Mouse (Mus musculus): ENCODE results near the gene Tpcn1. TPM values are rescaled to one million over a fixed set of nuclear protein-coding genes. Genes with fewer than 3 reads are reported as not detected.

Tpcn1 gene
- polyA plus RNA-seq, 1 experiment from 2014 or later = 14.8 TPM

DNA sequence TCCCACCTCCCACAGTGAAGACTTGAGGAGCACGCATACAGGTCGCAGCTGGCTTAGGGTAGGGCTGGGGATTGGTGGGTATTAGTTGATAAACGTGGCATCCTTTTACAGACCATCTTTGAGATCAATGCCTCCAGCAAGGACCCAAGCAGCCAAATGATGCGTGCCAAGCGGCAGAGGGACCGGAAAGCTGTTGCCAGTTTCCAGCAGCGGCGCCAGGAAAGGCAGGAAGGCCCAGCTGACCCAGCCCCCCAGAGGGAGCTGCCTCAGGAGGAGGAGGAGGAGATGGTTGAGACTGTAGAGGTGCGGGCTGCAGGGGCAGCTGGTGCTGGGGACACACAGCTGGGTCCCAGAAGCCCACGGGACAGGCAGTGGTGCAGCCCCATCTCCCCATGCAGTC is 36.0 kb upstream of the Tpcn1 start:
- Histone ChIP-seq H3K36me3 (ENCODE audit: control insufficient read depth, insufficient read depth, low read length) (peaks cover 49% of the 10 kb centered on the region; the same call in 1 of the 2 replicates), H3K9ac (replicated peaks; ENCODE audit: low read depth, low read length) (no peak overlapping the region), H3K4me3 (ENCODE audit: low read depth, low read length) (no peak overlapping the region), H3K4me1 (ENCODE audit: control insufficient read depth, insufficient read depth, low read length) (no peaks in the 10 kb centered on the region), H3K27me3 (ENCODE audit: control insufficient read depth, insufficient read depth, low read length) (no peaks in the 10 kb centered on the region), H3K4me2 (ENCODE audit: low read depth, low read length) (no peak overlapping the region), H3K27ac (ENCODE audit: low read depth, low read length) (no peak overlapping the region), H3K9me3 (ENCODE audit: control insufficient read depth, low read length) (no peaks in the 10 kb centered on the region)
- WGBS = 91% methylated on average over 10 of the region's 10 CpGs
- no peak for ATAC-seq (ENCODE audit: low read depth)

DNA sequence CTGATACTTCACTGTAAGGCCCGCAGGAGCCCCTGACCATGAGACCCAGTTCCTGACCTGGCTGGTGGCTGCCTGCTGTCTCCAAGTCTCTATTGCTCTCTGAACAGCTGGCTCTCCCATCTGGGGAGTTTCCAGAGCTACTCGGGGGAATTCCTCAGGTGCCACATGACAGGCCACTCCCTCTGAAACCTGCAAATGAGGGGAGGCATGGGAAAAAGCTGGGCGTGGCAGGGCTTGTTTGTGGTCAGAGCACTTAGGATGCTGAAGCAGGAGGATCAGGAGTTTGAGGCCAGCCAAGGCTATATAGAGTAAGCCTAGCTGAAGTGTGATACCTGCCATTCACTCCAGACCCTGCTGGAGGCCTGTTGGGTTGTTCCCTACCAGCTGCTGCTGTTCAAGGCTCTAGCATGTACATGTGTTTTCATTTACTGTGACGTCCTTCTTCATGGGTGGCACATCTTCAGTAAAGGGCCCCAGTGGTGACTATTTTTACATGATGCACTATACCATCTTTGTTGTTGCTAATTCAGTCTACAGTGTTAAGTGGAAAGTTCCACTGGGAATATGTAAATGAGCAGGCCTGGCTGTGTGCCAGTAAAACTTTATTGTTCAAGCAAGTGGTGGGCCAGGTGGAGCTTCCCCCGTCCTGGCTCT is 33.9 kb upstream of the Tpcn1 start:
- Histone ChIP-seq H3K9me3 (ENCODE audit: control insufficient read depth, low read length) (no peaks in the 10 kb centered on the region), H3K4me2 (ENCODE audit: low read depth, low read length) (no peak overlapping the region), H3K36me3 (ENCODE audit: control insufficient read depth, insufficient read depth, low read length) (peaks cover 54% of the 10 kb centered on the region), H3K4me3 (ENCODE audit: low read depth, low read length) (no peak overlapping the region), H3K27ac (ENCODE audit: low read depth, low read length) (no peak overlapping the region), H3K4me1 (ENCODE audit: control insufficient read depth, insufficient read depth, low read length) (no peaks in the 10 kb centered on the region), H3K9ac (replicated peaks; ENCODE audit: low read depth, low read length) (no peak overlapping the region), H3K27me3 (ENCODE audit: control insufficient read depth, insufficient read depth, low read length) (no peaks in the 10 kb centered on the region)
- WGBS = 65% methylated on average over 5 of the region's 5 CpGs
- ATAC-seq (ENCODE audit: low read depth) = no peak

DNA sequence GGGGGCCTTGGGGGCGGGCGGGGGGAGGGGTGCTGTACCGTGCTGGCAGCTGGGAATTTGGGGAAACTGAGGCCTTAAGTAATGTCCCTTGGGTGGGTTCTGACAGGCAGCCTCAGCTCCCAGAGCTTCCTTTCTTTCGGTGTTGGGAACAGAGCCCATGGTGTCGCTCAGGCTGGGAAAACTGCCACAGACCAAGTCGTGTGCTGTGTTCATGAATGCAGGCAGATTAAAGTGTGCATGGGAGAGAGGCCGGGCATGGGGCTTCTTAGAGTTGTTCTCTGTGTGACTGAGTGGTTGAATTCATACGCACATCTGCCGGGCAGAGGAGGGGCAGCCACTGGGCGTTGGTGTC is 33.3 kb upstream of the Tpcn1 start:
- H3K4me2 ChIP-seq (ENCODE audit: low read depth, low read length) = no peak overlapping the region
- no peak overlapping the region for H3K4me3 ChIP-seq (ENCODE audit: low read depth, low read length)
- H3K36me3 ChIP-seq (ENCODE audit: control insufficient read depth, insufficient read depth, low read length) = peaks cover 53% of the 10 kb centered on the region
- H3K27me3 ChIP-seq (ENCODE audit: control insufficient read depth, insufficient read depth, low read length) = no peaks in the 10 kb centered on the region
- WGBS = 92% methylated on average over 10 of the region's 10 CpGs
- no peaks in the 10 kb centered on the region for H3K9me3 ChIP-seq (ENCODE audit: control insufficient read depth, low read length)
- no peak overlapping the region for H3K27ac ChIP-seq (ENCODE audit: low read depth, low read length)
- ATAC-seq (ENCODE audit: low read depth) = no peak
- H3K4me1 ChIP-seq (ENCODE audit: control insufficient read depth, insufficient read depth, low read length) = no peaks in the 10 kb centered on the region
- H3K9ac ChIP-seq (replicated peaks; ENCODE audit: low read depth, low read length) = no peak overlapping the region

DNA sequence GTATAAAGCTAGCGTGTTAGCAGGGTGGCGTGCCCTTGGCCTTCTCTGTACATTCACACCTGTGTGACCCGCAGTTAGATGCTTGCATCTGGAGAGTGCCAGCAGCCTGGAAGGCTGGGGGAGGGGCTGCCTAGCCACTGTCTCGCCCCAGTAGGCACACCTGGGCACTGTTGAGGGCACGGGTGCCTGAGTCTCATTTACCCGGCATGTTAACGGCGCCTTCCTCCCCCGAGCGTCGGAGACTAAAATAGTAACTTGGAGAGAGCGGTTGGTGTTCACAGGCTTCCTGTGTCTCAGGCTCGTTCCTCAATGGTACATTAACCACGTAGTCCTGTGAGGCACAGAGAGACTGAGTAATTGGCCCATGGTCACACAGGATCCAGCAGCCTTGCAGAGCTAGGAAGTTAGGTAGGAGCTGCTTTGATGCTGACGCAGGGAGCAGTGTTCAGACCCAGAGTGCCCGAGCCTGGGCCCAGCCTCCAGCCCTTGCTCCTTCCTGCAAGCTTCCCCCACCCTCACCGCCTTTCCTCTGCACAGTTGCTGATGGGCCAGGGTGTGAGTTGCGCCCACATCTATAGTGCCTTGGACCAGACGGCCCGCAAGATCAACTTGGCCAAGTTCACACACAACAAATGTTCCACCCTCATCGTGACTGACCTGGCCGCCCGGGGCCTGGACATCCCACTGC is 32.7 kb upstream of the Tpcn1 start:
- no peak for ATAC-seq (ENCODE audit: low read depth)
- H3K36me3 ChIP-seq (ENCODE audit: control insufficient read depth, insufficient read depth, low read length) = peaks cover 53% of the 10 kb centered on the region
- no peaks in the 10 kb centered on the region for H3K4me1 ChIP-seq (ENCODE audit: control insufficient read depth, insufficient read depth, low read length)
- no peak overlapping the region for H3K9ac ChIP-seq (replicated peaks; ENCODE audit: low read depth, low read length)
- no peak overlapping the region for H3K27ac ChIP-seq (ENCODE audit: low read depth, low read length)
- no peak overlapping the region for H3K4me3 ChIP-seq (ENCODE audit: low read depth, low read length)
- 93% methylated on average over 23 of the region's 23 CpGs for WGBS
- no peak overlapping the region for H3K4me2 ChIP-seq (ENCODE audit: low read depth, low read length)
- no peaks in the 10 kb centered on the region for H3K9me3 ChIP-seq (ENCODE audit: control insufficient read depth, low read length)
- no peaks in the 10 kb centered on the region for H3K27me3 ChIP-seq (ENCODE audit: control insufficient read depth, insufficient read depth, low read length)

DNA sequence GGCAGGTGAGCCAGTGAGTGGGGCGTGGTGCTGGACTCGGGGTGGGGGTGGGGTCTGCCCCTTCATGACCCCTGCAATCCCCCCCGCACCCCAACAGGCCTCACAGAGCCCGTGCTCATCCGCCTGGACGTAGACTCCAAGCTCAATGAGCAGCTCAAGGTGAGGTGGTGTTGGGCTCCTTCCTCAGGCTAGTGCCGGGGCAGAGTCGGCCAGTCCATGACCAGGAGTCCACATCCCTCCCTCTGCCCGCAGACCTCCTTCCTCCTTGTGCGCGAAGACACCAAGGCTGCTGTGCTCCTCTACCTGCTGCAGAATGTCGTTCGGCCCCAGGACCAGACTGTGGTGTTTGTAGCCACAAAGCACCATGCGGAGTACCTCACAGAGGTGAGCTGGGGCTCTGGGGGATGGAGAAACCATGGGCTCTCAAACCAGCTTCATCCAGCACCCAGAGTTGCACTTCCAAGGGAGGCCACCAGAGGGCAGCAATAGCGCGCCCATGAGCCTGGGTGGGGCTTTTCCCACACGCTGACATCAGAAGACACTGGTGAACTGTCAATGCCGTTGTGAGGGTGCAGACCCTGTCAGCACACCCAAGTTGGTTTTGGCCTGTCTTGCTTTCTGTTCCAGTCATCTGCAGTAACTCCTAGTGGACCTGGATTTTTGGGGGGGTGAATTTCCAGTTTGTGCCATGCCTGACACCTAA is 32.1 kb upstream of the Tpcn1 start:
- Histone ChIP-seq H3K27me3 (ENCODE audit: control insufficient read depth, insufficient read depth, low read length) (no peaks in the 10 kb centered on the region), H3K9me3 (ENCODE audit: control insufficient read depth, low read length) (no peaks in the 10 kb centered on the region), H3K4me3 (ENCODE audit: low read depth, low read length) (no peak overlapping the region), H3K4me1 (ENCODE audit: control insufficient read depth, insufficient read depth, low read length) (no peaks in the 10 kb centered on the region), H3K9ac (replicated peaks; ENCODE audit: low read depth, low read length) (no peak overlapping the region), H3K36me3 (ENCODE audit: control insufficient read depth, insufficient read depth, low read length) (peaks cover 53% of the 10 kb centered on the region), H3K27ac (ENCODE audit: low read depth, low read length) (no peak overlapping the region), H3K4me2 (ENCODE audit: low read depth, low read length) (no peak overlapping the region)
- WGBS = 72% methylated on average over 18 of the region's 18 CpGs
- ATAC-seq (ENCODE audit: low read depth) = no peak

DNA sequence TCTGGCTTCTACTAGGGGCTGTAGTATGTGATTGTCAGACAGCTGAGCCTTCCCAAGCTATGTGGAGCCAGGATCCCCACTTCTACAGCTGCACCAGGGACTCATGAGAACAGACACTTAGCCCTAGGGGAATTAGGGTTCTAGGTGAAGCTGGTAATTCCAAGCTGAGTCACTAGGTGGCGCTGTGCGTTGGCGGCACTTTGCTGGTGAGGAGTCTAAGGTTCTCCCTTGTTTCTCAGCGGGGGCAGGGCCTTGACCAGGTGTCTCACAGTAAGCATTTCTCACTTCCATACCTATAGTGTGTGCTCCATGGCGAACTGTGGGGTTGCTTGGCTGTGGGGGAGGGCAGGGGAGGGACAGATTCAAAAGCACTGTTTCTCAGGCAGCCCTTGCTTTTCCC is 30.7 kb upstream of the Tpcn1 start:
- no peaks in the 10 kb centered on the region for H3K9me3 ChIP-seq (ENCODE audit: control insufficient read depth, low read length)
- no peak for ATAC-seq (ENCODE audit: low read depth)
- H3K9ac ChIP-seq (replicated peaks; ENCODE audit: low read depth, low read length) = no peak overlapping the region
- H3K27me3 ChIP-seq (ENCODE audit: control insufficient read depth, insufficient read depth, low read length) = no peaks in the 10 kb centered on the region
- no peak overlapping the region for H3K27ac ChIP-seq (ENCODE audit: low read depth, low read length)
- no peak overlapping the region for H3K4me3 ChIP-seq (ENCODE audit: low read depth, low read length)
- WGBS = 17% methylated on average over 5 of the region's 5 CpGs
- H3K4me1 ChIP-seq (ENCODE audit: control insufficient read depth, insufficient read depth, low read length) = 0 out of 2 replicates have a peak, but pooled peaks cover under 1% of the 10 kb centered on the region
- peaks cover 41% of the 10 kb centered on the region for H3K36me3 ChIP-seq (ENCODE audit: control insufficient read depth, insufficient read depth, low read length)
- H3K4me2 ChIP-seq (ENCODE audit: low read depth, low read length) = no peak overlapping the region

DNA sequence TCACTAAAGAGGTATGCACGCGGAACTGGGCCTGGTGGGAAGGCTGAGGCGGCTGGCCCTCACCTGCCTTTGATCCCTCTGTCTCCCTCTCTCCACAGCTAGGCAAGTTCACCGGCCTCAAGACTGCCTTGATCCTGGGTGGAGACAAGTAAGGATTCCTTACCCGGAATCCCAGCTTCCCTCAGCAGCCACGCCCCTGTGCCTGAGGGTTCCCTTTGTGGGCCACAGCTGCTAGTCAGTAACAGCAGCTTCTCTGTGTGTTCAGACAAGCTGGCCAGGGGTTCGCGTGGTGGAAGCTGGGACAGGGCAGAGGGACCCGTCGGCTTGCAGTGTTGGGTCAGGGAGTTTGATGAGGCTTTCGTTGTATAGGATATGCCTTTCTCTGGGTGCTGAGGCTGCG is 30.3 kb upstream of the Tpcn1 start:
- H3K36me3 ChIP-seq (ENCODE audit: control insufficient read depth, insufficient read depth, low read length) = peaks cover 37% of the 10 kb centered on the region
- H3K27me3 ChIP-seq (ENCODE audit: control insufficient read depth, insufficient read depth, low read length) = no peaks in the 10 kb centered on the region
- H3K4me3 ChIP-seq (ENCODE audit: low read depth, low read length) = no peak overlapping the region
- peaks cover 5% of the 10 kb centered on the region for H3K4me1 ChIP-seq (ENCODE audit: control insufficient read depth, insufficient read depth, low read length)
- H3K4me2 ChIP-seq (ENCODE audit: low read depth, low read length) = no peak overlapping the region
- WGBS = 90% methylated on average over 12 of the region's 12 CpGs
- H3K27ac ChIP-seq (ENCODE audit: low read depth, low read length) = no peak overlapping the region
- no peak for ATAC-seq (ENCODE audit: low read depth)
- H3K9ac ChIP-seq (replicated peaks; ENCODE audit: low read depth, low read length) = no peak overlapping the region
- H3K9me3 ChIP-seq (ENCODE audit: control insufficient read depth, low read length) = no peaks in the 10 kb centered on the region

DNA sequence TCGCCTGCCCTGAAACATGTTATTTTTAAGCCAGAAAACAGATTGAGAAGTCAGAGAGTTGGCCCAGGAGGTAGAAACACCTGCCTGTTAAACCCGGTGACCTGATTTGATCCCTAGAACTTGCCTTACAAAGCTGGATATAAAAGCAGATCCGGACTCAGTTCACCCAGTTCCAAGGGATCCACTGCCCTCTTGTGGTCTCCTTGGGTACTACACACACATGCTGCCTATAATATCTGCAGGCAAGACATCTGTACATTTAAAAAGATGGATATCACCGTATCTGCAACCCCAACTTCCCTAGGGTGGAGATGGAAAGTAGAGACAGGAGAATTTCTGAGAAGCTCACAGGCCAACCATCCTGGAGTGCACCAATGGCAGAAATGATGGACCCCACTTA is 27.4 kb upstream of the Tpcn1 start:
- 94% methylated on average over 4 of the region's 4 CpGs for WGBS
- H3K4me1 ChIP-seq (ENCODE audit: control insufficient read depth, insufficient read depth, low read length) = peaks cover 17% of the 10 kb centered on the region
- H3K27me3 ChIP-seq (ENCODE audit: control insufficient read depth, insufficient read depth, low read length) = no peaks in the 10 kb centered on the region
- H3K4me3 ChIP-seq (ENCODE audit: low read depth, low read length) = no peak overlapping the region
- no peak overlapping the region for H3K27ac ChIP-seq (ENCODE audit: low read depth, low read length)
- no peak for ATAC-seq (ENCODE audit: low read depth)
- no peak overlapping the region for H3K4me2 ChIP-seq (ENCODE audit: low read depth, low read length)
- no peak overlapping the region for H3K9ac ChIP-seq (replicated peaks; ENCODE audit: low read depth, low read length)
- H3K9me3 ChIP-seq (ENCODE audit: control insufficient read depth, low read length) = no peaks in the 10 kb centered on the region
- H3K36me3 ChIP-seq (ENCODE audit: control insufficient read depth, insufficient read depth, low read length) = peaks cover 16% of the 10 kb centered on the region

Measured in neural tube, embryonic 14.5 days (tissue).